ENCODE assay signal across 8 mouse cellular contexts in genomic region chr2:64074602-64075389, GRCm38 (mm10). TPM values are rescaled to one million over a fixed set of nuclear protein-coding genes. Genes with fewer than 3 reads are reported as not detected.
DNase-seq lines count a peak whose midpoint lies in the region; ATAC-seq and TF ChIP-seq lines count a peak whose summit lies in the region.
"Had no signal": no experiment of that assay in that cellular context is flagged by ENCODE, and none has a peak within 500 bp of the region (broad histone marks: within the 10 kb centered on the region; RNA-seq: fewer than 3 reads in every experiment).

No protein-coding gene starts in this region.

- H3K9me3 ChIP-seq in forebrain, embryonic 11.5 days (ENCODE audit: control insufficient read depth, low read length): no peaks in the 10 kb centered on the region
- no peaks in the 10 kb centered on the region for H3K9me3 ChIP-seq in intestine, embryonic 15.5 days

- H3K27me3 ChIP-seq in forebrain, embryonic 11.5 days (ENCODE audit: control insufficient read depth, insufficient read depth, low read length): no peaks in the 10 kb centered on the region
- H3K27me3 ChIP-seq in intestine, embryonic 15.5 days (replicated peaks): no peaks in the 10 kb centered on the region

- H3K4me2 ChIP-seq in forebrain, embryonic 11.5 days (ENCODE audit: low read depth, low read length, severe bottlenecking): peak overlapping the region; percentile 39
- peak overlapping the region; percentile 24 for H3K4me2 ChIP-seq in intestine, embryonic 15.5 days (replicated peaks)

- H3K36me3 ChIP-seq in forebrain, embryonic 11.5 days (ENCODE audit: control insufficient read depth, insufficient read depth, low read length): no peaks in the 10 kb centered on the region
- no peaks in the 10 kb centered on the region for H3K36me3 ChIP-seq in intestine, embryonic 15.5 days

- DNase-seq in lung, adult 2 months: no peak
- DNase-seq in lung, postnatal 14 days: no peak
- no peak for DNase-seq in forebrain, embryonic 11.5 days (ENCODE audit: low spot score)
- peak; percentile 50 for DNase-seq in retina, embryonic 14.5 days (ENCODE audit: low spot score)
- no peak for DNase-seq in cerebellum, adult 11 months
- no peak for DNase-seq in right cerebral cortex, postnatal 36 days (ENCODE audit: low spot score in 2 of 2)
- DNase-seq: gastrocnemius, postnatal 25 days had no signal

- 39% methylated on average over 17 of the region's 17 CpGs for WGBS in lung, adult 2 months
- 35% methylated on average over 17 of the region's 17 CpGs for WGBS in forebrain, embryonic 11.5 days
- WGBS in intestine, embryonic 15.5 days: 24% methylated on average over 17 of the region's 17 CpGs

- no peak for TF ChIP-seq POLR2A in lung, adult 2 months (IDR thresholded peaks at IDR 0.05; ENCODE audit: borderline replicate concordance, extremely low read depth, low read depth, low read length)

- TF ChIP-seq CTCF in lung, adult 2 months (IDR thresholded peaks at IDR 0.05; ENCODE audit: insufficient read depth, low read length): no peak

- peaks cover 2% of the 10 kb centered on the region; the same call in 1 of the 2 replicates for H3K4me1 ChIP-seq in lung, adult 2 months (ENCODE audit: control insufficient read depth, insufficient read depth, low read length)
- peaks cover 23% of the 10 kb centered on the region for H3K4me1 ChIP-seq in forebrain, embryonic 11.5 days (replicated peaks; ENCODE audit: control insufficient read depth, insufficient read depth, low read length)
- no peaks in the 10 kb centered on the region for H3K4me1 ChIP-seq in intestine, embryonic 15.5 days (replicated peaks)

- ATAC-seq in forebrain, embryonic 11.5 days (replicated peaks; ENCODE audit: low FRiP score): peak; percentile 34
- ATAC-seq in intestine, embryonic 15.5 days: no peak

- peak overlapping the region; percentile 19 for H3K4me3 ChIP-seq in lung, adult 2 months (replicated peaks; ENCODE audit: extremely low read depth, low read depth, low read length)
- no peak overlapping the region for H3K4me3 ChIP-seq in forebrain, embryonic 11.5 days (ENCODE audit: low read depth, low read length)
- H3K4me3 ChIP-seq in intestine, embryonic 15.5 days (replicated peaks): no peak overlapping the region

- no peak overlapping the region for H3K27ac ChIP-seq in forebrain, embryonic 11.5 days (ENCODE audit: low read depth, low read length)
- no peak overlapping the region for H3K27ac ChIP-seq in intestine, embryonic 15.5 days

- 0 out of 2 replicates have a peak overlapping the region, but pooled peaks have one; percentile 2 for H3K9ac ChIP-seq in forebrain, embryonic 11.5 days (ENCODE audit: low read length)
- H3K9ac ChIP-seq in intestine, embryonic 15.5 days: no peak overlapping the region

RNA-seq across cellular contexts. Expression of gene Fign, which starts 23.0 kb away (rescaled TPM):
- polyA plus RNA-seq in lung, adult 2 months (2012; rRNA removed): 3.6 TPM in 2 replicates
- polyA plus RNA-seq in forebrain, embryonic 11.5 days (2014; fragmentation: Nextera tagmentation; extraction: Ambion mirVana): 14.4 and 16.2 TPM in 2 replicates
- polyA plus RNA-seq in intestine, embryonic 15.5 days (2015; fragmentation: Nextera tagmentation; extraction: Ambion mirVana): 2.2 and 2.6 TPM in 2 replicates
